Mouse (Mus musculus) kidney, postnatal 4 days (tissue): ENCODE data around the gene Ascl1.

ENCODE experiments used
- DNase-seq, 2 experiments: peaks; one replicate each; pipeline ENCODE4 v3.0.0; 2021; ENCODE audit warnings: mixed read lengths in 2 of 2

Gene Ascl1

DNA sequence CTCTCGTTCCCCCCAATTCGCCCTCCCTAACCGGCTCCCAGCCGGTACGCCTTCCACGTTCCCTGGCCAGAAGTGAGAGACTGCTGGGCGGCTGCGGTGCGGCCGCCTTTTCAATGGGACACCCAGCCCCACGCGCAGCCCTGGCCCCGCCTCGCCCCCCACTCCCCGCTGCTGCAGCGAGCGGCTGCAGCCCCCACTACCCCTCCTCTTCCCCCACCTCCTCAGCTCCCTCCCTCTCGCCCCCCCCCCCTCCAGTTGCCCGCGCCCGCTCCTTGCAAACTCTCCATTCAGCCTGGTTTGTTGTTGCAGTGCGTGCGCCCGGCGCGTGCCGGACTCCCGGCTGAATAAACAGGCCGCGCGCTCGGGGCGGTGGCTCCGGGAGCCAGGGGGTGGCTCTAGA is at the start of gene Ascl1:
Gene Ascl1, minus strand, starts transcription at position 85 of the 400 bp plus-strand sequence.
- DNase-seq: peak in 1 of 2 experiments; percentile 23

DNA sequence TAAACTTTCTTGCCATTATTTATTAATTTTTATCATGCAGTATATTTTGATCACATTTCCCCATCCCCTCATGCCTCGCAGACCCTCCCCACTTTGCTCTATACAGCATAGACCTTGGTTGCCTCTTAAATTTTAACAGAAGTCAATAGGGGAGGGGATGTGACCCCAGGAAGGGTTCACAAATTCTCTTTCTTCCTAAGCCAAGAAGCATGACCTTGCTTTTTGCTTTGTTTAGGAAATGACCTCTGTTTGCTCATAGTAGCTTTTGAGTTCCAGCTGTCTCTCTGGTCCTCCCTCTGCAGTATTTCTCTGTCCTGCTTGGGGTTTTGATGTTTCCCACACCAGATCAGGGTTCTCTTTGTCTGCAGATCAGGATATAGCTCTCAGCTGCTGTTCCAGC is 40.7 kb upstream of the Ascl1 start:
- DNase-seq: no peak

DNA sequence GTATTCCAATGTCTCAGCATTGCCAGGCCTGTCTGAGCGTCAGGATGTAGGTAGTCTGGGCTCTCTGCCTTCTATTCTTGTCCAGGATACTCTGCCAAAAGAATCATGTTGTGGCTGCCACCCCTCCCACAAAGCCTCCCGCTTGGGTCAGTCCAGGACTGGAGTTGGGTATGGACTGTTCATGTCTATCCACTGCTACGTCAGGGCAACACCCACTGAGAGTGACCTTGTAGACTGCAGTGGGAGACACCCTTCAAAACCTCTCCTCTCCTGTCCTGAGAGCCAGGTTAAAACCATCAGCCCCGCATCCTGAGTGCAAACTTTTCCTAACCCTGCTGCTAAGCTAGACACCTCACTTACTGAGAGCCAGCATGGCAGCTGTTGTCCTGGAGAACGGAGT is 28.2 kb upstream of the Ascl1 start, which contains the start of gene Pah:
Gene Pah, plus strand, starts transcription at position 150 of the 400 bp plus-strand sequence.
- peak; percentile 8 to 26 for DNase-seq

DNA sequence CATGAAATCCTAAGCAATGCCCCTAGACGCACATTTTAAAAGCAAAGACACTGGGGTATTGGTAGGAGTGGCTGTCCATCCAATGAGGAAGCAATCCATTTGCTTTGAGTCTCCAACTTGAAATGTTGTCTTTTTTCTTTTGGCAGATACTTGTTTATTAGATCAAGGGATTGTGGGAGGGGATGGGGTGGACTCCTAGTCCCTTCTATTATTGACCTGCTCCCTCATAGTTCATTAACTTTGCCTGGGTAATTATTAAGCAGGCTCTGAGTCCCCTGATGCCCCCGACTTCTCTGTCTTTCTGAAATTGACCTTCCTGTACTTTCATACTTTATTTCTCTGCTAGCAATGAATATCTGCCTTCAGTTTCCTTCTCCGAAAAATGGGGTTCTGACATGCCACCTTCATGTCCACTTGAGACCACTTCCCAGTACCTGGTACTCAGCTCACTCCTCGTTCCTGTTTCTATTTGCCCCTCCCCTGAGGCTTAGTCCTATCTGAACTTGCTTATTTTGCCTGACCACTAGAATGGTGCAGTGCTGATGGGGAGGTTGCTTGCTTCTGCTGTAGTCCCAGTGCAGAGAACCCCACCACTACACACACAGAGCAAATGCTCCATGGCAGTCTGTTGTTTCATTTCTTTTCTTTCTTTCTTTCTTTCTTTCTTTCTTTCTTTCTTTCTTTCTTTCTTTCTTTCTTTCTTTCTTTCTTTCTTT is 27.1 kb upstream of the Ascl1 start:
- DNase-seq: no peak

DNA sequence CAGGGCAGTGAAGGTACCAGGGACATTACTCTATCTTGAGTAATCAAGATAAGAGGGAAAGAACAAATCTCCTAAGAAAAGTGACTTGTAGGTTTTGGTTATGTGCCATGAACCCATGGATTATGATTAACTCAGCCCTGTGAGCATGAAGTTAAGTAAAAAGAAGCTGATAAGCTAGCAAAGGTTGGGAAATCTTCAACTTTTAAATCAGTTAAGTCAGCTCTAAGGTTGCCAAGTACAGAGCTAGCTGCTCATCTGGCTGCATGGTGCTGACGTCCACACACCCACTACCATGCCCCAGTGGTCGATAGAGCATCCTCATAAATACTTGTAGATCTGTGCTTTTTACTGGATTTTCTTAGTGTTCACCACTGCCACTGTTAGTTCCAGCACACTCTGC is 25.1 kb upstream of the Ascl1 start:
- DNase-seq: no peak

DNA sequence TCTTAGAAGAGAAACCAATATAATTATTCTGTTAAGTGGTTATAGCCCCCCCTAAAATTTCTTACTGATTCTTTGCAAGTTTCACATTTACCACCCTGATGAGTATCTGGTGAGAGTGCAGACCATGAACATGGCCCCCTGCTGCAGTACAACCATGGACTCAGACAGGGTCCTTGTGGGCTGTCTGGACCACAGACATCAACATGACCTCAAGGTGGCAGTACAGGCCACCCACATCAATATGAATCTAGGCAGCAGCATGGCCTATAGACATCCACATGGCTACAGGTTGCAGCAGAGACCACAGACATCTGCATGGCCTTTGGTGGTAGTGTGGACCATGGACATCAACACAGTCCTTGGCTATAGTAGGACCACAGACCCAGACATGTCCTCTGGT is 19.6 kb upstream of the Ascl1 start:
- no peak for DNase-seq

DNA sequence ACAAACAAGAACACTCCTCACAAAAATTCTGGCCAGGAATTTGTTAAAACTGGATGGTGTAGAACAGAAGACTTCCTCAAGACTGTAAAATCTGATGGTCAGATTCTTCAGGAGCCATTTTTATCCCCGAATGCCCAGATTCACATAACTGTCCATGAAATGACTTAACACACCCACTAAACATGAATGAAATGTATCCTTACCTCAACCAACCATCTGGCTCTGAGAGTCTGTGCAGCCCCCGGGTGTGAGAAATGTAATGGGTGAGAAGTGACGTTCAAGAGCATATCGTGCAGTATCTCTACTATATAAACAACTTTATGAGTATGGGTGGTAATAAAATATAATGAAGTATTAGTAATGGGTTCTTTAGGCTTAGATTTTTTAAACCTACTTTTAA is 15.1 kb upstream of the Ascl1 start:
- DNase-seq: no peak

DNA sequence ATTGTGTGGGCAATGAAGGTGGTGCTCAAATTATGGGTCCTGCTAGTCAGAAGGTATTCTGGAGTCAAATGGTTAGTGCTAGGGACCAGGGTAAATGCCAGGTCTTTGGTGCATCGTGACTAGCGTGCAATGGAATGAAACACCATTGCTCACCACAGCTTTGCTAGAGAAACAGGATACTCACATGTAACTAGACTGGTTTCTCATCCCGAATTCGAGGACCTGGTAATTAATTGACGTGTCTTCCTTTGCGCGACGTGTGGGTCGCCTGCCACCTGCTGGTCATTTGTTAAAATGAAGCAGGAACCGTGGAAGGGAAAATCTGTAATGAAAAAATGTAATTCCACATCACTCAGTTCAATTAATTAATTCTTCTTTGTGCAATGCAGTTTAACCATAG is 10.5 kb upstream of the Ascl1 start:
- DNase-seq: peak; percentile 74 to 75

DNA sequence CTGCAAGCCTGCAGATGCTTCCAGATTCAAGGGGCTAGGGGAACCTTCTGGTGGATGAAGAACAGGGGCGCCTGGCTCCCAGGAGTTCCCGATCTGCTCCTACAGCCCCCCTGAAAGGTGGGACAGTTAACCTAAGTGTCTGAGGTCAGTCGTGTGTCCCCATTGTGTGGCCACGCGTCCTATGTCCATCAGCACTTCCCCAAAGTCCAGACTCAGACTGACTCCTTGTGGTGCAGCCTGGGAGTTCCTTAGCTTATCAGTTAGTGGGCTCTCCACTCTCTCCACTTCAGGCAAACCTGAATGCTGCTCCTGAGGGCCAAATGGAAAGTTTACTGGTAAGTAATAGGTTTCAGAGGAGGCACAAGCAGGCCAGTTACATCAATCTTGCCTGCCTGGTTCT is 8.8 kb upstream of the Ascl1 start:
- no peak for DNase-seq

DNA sequence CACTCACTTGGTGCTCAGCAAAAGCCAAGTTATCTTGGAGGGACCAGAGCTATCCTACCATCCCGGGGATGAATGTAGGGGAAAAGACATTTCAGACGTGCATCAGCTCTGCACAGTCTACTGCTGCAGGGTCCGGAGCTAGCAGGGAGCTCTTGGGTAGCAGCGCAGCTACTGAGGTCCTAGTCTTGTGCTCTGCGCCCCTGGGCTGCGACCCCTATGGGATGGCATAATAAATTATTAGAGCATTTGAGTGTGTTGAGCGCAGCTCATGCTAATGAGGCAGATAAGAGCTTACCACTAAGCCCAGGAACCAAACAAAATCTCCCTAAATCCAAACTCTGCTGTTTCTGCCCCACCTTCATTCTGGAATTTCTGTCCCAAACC is 8.2 kb upstream of the Ascl1 start:
- DNase-seq: no peak

DNA sequence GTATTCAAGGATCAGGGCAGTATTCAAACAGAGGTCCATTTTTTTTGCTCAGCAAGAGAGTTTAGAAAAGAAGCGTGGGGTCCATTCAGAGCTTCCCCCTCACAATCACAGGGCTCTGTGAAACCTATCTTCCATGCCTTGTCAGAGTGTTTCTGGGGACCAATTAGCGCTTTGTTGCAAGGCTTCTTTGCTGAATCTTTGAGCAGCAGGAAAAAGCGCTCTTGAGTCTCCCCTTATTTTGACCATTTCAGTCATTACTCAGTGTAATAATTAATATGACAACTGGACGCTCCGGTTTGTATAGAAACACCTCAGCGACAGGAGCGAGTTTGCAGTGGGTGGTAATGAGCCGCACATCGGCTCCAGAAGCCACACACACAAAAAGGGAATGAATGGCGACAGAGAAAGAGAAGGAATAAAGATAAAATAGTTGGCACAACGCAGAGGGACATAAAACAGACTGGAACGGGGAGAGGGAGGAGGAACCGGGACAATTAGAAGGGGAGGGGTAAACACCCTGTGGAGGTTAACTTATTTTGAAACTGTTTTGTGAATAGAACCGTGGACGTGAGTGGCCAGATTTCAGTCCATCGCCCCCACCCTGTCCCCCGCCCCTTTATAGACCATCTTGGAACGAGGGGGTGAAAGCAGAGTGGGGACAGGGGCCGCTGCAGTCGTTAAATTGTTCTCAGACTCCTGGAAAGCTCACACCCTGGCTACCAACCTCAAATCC is 7.6 kb upstream of the Ascl1 start:
- no peak for DNase-seq

DNA sequence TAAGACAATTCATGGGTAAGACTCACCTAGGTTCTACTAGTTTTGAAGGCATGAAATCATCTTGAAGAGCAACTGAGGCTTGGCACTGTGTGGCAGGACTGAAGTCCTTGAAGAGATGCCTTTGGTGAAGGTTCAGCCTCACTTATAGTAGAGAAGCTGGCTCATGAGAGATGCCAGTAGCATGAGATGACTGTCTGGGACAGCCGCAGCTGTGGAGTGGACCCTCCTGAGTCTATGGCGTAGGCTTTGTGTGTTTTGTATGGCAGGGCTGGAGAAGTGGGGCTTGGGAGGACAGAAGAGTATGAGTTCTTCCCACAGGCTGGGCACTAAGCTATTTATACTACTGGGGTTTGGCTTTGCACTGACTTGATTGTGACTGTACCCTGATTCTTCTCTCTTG is 3.6 kb upstream of the Ascl1 start:
- no peak for DNase-seq

DNA sequence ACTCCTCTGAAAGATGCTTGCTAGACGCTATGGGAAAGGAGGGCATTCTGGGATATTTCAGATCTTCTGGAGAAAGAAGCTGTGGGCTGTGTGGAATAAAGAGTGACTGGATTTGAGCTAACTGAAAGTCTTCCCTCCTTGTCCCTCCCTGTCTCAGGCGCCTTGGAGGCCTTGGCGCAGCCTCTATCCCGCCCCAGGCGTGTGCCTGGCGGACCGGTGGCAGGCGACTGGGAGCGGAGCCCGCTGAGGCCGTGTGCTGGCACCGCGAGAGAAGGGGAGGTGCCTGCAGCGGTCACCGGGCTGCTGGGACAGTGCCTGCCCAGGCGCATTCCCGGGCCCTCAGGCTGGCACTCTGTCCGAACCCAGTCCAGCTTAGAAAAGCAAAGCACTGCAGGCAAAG is 1.1 kb upstream of the Ascl1 start:
- DNase-seq: peak in 1 of 2 experiments; percentile 43

DNA sequence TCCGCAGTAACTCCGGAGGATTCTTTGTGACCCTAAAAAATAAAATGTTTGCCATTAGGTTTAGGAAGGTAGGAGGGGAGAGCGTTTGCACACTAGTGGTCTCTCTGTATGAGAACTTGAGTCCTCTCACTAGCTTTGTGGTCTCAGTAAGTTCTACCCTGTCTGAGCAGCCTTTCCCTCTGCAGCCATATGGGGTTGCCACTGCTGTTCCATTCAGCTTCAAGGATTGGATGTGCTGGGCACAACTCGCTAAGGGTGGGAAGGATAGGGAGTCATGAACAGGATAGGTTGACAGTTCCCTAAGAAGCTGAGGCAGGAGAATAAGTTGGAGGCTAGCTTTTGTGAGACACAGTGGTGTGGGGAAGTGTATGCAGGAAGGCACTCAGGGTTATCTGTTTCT is 716 bp upstream of the Ascl1 start:
- DNase-seq: no peak

DNA sequence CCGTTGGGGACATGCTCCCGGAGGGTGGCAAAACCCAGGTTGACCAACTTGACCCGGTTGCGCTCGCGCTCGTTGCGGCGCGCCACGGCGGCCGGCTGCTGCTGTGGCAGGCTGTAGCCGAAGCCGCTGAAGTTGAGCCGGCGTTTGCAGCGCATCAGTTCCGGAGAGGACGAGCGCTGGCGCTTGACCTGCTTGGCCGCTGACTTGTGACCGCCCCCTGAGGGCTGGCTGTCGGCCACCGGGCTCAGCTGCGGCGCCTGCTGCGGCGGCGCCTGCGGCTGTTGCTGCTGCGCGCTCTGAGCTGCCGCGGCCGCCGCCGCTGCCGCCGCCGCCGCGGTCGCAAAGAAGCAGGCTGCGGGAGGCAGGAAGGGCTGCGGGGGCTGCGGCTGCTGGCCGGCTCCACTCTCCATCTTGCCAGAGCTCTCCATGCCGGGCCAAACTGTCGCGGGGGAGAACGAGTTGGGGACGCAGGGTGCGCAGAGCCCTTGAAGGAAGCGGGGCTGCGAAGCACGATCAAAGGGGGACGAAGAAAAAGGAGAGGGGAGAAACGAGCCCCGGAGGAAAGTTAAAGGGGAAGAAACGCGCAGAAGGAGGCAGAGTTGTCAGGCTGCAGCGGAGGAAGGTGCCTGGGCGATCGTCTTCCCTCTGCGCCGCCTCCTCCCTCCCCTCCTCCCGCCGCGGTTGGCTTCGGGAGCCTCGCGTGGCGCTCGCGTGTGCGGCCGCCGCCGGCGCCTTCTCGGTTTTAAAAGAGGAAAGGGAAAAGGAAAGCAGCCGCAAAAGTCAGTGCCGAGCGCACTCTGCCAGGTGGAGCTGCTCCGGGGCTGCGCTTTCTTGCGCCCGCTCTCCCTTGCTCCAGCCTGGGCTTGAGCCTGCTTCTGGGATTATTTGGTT is 554 bp downstream of the Ascl1 start:
- DNase-seq: peak; percentile 71 to 81

DNA sequence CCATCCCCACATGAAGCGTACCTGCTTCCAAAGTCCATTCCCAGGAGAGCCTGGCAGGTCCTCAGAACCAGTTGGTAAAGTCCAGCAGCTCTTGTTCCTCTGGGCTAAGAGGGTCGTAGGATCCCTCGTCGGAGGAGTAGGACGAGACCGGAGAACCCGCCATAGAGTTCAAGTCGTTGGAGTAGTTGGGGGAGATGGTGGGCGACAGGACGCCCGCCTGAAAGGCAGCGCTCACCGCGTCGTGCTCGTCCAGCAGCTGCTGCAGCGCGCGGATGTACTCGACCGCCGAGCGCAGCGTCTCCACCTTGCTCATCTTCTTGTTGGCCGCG is 1.2 kb downstream of the Ascl1 start:
- DNase-seq: no peak

DNA sequence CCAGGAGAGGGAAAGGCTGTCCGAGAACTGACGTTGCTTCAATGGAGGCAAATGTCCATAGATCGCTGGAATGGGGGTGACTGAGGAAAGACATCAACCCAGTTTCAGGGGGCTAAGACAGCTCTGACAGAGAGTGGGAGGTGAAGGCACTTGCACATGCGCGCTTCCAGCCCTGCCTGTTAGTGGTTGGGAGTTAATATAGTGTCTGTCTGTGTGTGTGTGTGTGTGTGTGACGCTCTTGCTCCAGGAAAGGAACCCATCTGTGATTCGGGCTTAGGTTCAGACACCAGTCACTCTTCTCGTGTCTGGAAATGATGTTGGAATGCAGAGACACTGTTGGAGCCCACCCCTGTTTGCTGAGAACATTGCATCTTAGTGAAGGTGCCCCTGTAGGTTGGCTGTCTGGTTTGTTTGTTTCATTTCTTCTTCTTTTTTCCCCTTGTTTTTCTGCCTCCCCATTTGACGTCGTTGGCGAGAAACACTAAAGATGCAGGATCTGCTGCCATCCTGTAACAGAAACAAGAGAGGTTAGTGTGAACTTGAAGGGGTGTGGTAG is 1.9 kb downstream of the Ascl1 start:
- DNase-seq: no peak

DNA sequence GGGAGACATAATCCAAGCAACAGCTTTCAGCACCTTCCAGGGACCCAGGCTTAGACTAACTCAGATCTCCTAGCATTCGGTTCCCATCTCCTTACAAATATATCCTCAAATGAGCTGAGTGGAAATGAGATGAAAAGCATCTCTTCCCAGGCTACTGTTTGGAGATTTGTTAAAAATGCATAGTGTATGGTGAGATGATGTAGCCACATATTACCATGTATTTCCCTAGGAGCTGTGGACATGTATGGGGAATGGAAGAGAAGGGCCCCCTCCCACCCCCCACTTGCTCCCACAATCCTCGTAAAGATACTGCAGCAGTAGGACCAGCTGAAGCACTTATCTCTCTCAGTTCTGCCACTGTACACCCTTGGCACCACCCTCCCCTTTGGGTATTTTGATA is 3.1 kb downstream of the Ascl1 start:
- DNase-seq: no peak

DNA sequence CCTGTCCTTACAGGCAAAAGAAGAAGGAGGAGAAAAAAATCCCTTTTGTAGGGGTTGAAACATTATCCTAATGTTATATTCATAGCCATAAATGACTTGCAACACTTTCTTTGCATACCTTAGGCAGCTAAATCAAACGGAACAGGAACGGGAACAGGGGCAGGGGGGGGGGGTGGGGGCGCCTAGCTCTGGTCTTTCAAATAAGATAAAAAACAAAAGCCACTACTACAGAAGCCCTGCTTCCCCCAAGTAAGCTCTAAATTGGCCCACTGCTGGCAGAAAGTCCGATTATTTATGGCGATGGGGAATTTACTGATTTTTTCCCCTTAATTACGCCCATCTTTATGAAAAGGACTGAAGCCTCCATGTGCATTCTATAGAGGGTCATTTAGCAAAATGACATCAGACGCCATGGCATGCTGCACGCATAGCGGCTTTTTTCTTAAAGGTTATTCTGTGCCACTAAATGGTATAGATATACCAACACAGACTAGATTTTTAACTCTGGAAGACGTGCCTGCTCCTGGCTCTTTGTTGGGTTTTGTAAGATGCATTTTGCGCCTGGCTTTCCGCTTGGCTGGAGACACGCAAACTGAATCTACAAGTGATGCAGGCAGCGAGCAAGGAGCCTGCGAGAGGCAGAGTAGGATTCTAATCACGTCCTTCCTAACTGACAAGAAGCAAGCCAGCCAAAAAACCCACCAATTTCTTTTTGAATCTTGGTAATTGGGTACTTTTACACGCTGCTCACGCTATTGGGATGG is 4.0 kb downstream of the Ascl1 start:
- DNase-seq: no peak

DNA sequence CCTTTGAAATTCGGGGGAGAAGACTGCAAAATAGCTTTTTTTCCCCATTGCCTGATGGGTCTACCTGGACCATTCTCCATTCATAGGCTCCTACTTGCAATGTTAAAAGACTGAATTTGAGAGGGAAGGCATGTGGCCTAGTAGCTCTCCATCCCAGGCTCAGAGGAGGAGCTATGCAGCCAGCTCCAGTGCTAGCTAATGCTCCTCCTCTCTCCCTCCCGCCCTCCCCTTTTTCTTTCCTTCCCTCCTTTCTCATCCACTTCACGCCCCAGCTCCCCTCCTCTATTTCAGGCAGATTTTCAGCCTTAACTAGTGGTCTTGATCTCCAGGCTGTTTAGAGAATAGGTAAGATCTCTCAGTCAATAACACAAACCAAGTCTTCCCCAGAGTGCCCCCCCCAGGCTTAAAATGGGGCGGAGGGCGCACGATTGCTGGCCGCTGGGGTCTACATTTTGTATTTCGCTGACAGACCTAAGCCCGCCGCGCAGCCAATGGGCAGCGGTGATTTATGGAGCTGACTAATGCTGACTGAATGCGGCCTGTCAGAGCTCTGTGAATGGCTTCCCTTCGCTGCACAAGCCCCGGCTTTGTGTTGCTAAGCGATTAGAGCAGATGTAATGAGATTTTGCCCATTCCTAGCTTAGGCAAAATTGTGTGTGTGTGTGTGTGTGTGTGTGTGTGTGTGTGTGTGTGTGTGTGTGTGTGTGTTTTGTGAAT is 4.9 kb downstream of the Ascl1 start:
- peak; percentile 43 to 59 for DNase-seq

DNA sequence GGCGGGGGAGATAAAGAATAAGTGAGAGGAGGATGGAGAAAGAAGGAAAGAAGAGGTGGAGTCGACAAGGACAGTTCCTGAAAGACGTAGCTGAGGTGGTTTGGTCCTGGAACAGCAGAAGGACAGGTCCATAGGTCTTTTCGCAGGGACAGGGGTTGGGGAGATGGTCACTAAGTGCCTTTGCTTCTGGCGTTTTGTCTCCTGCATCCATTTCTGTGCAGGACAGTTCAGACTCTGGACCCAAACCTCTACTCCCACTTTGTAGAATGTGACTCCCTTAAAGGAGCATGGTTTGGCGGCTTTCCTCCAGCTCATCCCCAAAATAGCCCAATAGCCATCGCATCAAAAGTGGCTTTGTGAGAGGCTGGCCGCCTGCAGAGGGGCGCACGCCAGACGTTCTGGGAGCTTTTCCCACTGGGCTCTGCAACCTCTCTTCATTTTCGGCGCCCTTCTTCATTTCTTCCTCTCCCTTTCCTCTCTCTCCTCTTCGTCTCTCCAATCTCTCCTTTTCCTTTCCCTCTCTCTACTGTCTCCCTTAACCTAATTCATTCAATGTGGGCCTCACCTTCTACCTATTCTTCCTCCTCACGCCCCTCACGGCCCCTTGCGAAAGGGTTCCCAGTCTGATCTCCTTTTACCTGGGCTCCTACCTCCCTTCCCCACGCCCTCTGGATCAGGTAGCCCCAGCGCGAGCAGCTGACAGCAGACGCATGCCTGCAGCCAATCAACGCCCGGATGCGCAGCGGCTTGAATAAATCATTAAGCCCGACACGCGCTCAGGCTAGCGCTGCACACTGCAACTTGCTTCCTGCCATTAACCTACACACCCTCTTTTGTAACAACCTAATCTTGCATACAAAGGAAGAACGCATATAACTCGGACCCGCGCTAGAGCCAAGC is 7.5 kb downstream of the Ascl1 start:
- DNase-seq: peak; percentile 53 to 70
